Mouse (Mus musculus) kidney, adult 18-20 months (tissue): ENCODE measurements around the gene Mad1l1.

Source experiments
- DNase-seq: peaks from one replicate; pipeline ENCODE4 v3.0.0; 2021

The Mad1l1 gene

GRCm38 (mm10) chr5:140123640-140124366 is 197.5 kb downstream of the Mad1l1 start:
- DNase-seq: no peak

GRCm38 (mm10) chr5:140123194-140123593 is 198.2 kb downstream of the Mad1l1 start:
- DNase-seq: no peak

- DNase-seq: no peak
Observed at GRCm38 (mm10) chr5:140121966-140122365, 199.4 kb downstream of the Mad1l1 start.

- DNase-seq: no peak
Observed at GRCm38 (mm10) chr5:140118921-140119320, 202.4 kb downstream of the Mad1l1 start.

- DNase-seq: peak; percentile 35
Observed at GRCm38 (mm10) chr5:140117968-140118367, 203.4 kb downstream of the Mad1l1 start.

GRCm38 (mm10) chr5:140115434-140116271 is 205.7 kb downstream of the Mad1l1 start:
- DNase-seq: peak; percentile 59

GRCm38 (mm10) chr5:140114512-140115060 is 206.8 kb downstream of the Mad1l1 start:
- DNase-seq: no peak

- no peak for DNase-seq
Observed at GRCm38 (mm10) chr5:140113281-140113680, 208.1 kb downstream of the Mad1l1 start.

- DNase-seq: no peak
Observed at GRCm38 (mm10) chr5:140110024-140110423, 211.3 kb downstream of the Mad1l1 start.

GRCm38 (mm10) chr5:140107907-140108306 is 213.4 kb downstream of the Mad1l1 start:
- no peak for DNase-seq

GRCm38 (mm10) chr5:140106051-140106450 is 215.3 kb downstream of the Mad1l1 start:
- no peak for DNase-seq

- DNase-seq: no peak
Observed at GRCm38 (mm10) chr5:140104891-140105290, 216.5 kb downstream of the Mad1l1 start.

- DNase-seq: no peak
Observed at GRCm38 (mm10) chr5:140102731-140103130, 218.6 kb downstream of the Mad1l1 start.

- no peak for DNase-seq
Observed at GRCm38 (mm10) chr5:140101409-140102009, 219.8 kb downstream of the Mad1l1 start.

- no peak for DNase-seq
Observed at GRCm38 (mm10) chr5:140098711-140099110, 222.6 kb downstream of the Mad1l1 start.

- DNase-seq: peak; percentile 53
Observed at GRCm38 (mm10) chr5:140095203-140095602, 226.1 kb downstream of the Mad1l1 start.

GRCm38 (mm10) chr5:140093489-140093888 is 227.9 kb downstream of the Mad1l1 start:
- DNase-seq: no peak

GRCm38 (mm10) chr5:140091601-140092000 is 229.8 kb downstream of the Mad1l1 start:
- no peak for DNase-seq

GRCm38 (mm10) chr5:140089263-140089662 is 232.1 kb downstream of the Mad1l1 start:
- no peak for DNase-seq

- no peak for DNase-seq
Observed at GRCm38 (mm10) chr5:140087242-140087641, 234.1 kb downstream of the Mad1l1 start.

GRCm38 (mm10) chr5:140084341-140084740 is 237.0 kb downstream of the Mad1l1 start:
- no peak for DNase-seq

GRCm38 (mm10) chr5:140083911-140084310 is 237.4 kb downstream of the Mad1l1 start:
- no peak for DNase-seq

- DNase-seq: no peak
Observed at GRCm38 (mm10) chr5:140082204-140082812, 239.0 kb downstream of the Mad1l1 start.
